Mouse (Mus musculus): Measurements from ENCODE around the gene Miga1.

The Miga1 gene

DNA sequence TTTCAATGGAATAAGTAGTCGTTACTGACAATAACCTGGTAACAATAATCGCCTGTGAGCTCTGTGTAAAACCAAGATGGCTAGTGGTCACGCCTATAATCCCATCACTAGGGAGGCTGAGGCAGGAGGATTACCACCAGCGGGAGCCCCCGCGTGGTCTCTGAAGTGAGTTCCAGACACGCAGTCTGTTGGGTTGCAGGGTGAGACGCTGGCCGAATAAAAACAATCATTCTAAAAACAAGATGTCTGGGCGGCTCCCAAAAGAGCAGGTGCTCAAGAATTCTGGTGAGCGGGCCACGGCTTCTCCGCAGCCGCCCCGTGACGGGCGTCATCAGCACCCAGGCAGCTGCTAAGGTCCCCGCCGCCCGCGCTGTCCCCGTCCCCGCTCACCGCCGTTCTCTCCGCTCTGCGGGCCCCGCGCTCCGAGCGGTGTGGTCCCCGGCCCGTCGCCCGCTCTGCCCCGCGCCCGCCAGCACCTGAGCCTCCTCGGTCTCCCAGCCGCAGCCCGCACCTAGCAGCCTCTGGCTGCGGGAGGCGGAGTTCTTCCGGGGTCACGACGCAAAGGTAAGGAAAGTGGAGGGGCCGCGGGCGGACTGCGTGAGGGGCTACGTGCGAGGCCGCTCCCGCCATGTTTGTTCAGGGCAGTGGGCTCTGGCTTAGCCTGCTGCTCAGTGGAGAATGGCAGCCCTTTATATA is at the start of gene Miga1:
TSS of gene Miga1 (minus strand) at position 546 of the 696 bp plus-strand sequence.
- in situ Hi-C loops (cut with MboI; ENCODE audit: low pct_unique_long_range_greater_than_20kb in 1 of 2, low sequenced_read_pairs in 2 of 2, unreplicated experiment in 1 of 2) = no loop called here

DNA sequence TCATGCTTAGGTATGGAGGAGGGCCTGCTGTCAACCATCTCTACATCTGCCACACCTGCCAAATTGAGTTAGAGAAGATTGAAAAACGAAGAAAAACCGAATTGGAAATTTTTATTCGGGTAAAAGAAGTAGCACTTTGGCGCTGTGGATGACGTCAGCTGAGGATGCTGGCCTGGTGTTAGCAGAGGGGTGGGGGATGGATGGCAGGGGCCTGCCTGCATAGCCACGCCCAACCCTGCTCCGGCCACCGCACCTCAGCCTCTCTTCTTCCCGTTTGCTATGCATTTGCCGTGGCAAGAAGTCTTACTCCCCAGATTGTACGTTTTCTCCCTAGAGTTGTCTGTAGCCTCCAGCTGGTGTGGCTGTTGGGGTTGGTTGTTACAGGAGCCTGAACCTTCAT is 43.9 kb upstream of the Miga1 start:
- in situ Hi-C loops (cut with MboI; ENCODE audit: low pct_unique_long_range_greater_than_20kb in 1 of 2, low sequenced_read_pairs in 2 of 2, unreplicated experiment in 1 of 2) = no loop called here

DNA sequence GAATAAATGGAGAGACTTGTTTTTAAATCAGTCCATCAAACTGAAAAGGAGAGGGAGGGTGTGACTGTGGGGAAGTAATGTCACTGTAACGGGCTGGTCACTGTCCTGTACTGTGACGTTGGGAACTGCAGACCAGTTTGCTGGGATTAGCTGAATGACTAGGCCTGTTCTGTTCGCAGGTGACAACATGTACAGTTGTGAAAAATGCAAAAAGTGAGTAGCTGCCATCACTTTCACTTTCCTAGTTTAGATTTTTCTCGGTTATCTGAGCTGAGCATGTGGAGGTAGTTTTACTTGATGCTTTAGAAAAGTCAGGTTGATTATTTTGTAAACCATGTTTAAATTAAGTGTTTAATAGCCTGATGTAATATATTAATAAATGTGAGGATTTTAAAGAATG is 35.9 kb upstream of the Miga1 start:
- in situ Hi-C loops (cut with MboI; ENCODE audit: low pct_unique_long_range_greater_than_20kb in 1 of 2, low sequenced_read_pairs in 2 of 2, unreplicated experiment in 1 of 2) = no loop called here

DNA sequence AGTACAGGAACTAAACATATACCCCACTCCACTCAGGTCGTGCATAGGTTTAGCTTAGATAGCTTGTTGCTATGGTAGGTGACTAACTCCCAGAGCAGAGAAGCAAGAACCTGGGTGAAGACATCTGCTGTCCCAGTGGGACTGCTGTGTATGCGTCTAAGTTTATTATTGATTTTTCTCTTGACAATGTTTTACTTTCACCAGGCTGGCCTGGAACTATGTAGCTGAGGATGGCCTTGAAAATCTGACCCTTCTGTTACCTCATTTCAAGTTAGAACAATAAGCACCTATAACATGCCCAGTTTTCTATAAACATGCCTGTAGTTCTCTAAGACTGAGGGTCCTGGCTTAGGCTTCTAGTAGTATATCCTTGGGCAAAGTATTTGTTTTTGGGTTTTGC is 24.0 kb upstream of the Miga1 start:
- in situ Hi-C loops (cut with MboI; ENCODE audit: low pct_unique_long_range_greater_than_20kb in 1 of 2, low sequenced_read_pairs in 2 of 2, unreplicated experiment in 1 of 2) = no loop called here

DNA sequence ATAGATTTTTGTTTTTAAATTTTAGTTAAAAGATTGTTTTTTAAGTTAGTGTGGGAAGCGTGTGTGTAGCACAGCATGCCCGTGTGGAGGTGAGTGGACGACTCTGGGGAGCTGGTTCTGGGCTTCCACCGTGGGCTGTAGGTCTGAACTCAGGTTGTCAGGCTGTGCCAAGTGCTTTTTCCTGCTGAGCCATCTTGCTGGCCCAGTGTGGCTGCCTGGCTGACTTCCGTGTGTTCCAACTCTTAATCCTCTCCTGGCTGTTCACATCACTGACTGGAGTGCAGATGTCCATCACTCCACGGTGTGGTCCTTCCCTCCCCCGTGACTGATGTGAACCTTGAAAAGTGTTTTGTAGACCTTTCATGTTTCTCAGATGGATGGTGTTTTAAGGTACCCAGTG is 18.9 kb upstream of the Miga1 start:
- in situ Hi-C loops (cut with MboI; ENCODE audit: low pct_unique_long_range_greater_than_20kb in 1 of 2, low sequenced_read_pairs in 2 of 2, unreplicated experiment in 1 of 2) = no loop called here

DNA sequence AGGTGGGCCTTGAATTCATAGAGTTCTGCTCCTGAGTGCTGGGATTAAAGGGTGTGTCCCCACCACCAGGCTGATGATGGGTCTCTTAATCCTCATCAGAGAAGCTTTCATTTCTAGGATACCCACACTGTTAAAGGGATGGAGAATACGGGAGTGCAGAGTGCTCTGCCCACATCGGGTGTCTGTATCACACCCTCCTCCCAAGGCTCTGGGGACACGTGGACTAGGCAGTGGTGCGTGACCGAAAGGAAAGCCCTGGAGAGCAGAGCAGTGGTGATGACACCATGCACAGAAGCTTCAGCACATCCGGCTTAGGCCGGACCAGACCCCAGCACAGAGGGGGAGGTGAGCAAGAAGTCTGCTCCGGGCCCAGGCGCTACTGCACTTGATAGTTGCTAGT is 16.5 kb upstream of the Miga1 start:
- in situ Hi-C loops (cut with MboI; ENCODE audit: low pct_unique_long_range_greater_than_20kb in 1 of 2, low sequenced_read_pairs in 2 of 2, unreplicated experiment in 1 of 2) = no loop called here

DNA sequence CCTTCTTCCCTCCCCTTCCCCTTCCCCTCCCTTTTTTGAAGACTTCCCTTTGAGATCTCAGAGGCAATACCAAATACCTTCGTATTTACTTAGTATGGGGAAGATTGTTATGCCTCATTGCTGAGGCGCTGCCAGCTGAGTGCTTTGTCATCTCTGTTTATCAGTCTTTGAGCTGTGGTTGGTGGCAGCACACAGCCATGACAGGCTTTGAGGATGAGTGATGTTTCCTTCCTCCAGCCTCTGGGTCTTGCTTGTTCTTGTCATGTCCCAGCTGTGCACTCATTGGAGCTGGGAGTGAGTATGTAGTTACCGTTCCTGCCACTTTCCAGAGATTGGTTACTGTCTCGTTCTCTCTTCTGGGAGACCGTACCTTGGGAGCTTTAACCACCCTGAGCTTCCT is 15.2 kb upstream of the Miga1 start:
- in situ Hi-C loops (cut with MboI; ENCODE audit: low pct_unique_long_range_greater_than_20kb in 1 of 2, low sequenced_read_pairs in 2 of 2, unreplicated experiment in 1 of 2) = no loop called here

DNA sequence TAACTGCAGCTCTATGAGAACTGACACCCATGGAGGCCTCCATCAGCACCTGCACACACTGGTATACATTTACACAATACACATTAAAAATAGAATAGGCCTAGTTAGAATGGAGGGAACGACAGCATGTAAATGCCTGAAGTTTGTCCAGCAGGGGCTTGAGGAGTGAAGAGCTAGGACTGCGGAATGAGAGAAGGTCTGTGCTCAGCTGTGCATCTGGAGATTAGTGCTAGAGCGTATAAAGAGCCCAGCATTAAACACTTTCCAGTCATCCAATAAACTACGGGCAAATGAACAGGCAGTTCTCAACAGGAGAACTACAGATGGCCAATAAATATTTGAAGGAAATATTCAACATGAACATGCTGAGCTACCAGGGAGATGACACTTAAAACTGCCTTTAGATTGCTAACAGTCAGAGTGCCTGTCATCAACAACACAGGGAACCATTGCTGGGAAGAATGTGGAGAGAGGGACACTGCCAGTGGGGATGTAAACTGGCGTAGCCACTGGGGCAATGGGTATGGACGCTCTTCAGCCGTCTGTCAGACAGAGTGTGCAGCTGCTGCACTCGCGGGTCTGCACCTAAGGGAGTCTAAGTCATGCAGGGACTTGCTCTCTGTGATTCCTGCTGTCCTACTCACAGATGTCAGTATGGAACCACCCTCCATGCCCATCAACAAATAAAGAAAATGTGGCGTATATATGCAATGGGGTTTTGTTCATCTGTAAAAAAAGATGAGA is 13.4 kb upstream of the Miga1 start:
- in situ Hi-C loops (cut with MboI; ENCODE audit: low pct_unique_long_range_greater_than_20kb in 1 of 2, low sequenced_read_pairs in 2 of 2, unreplicated experiment in 1 of 2) = no loop called here

DNA sequence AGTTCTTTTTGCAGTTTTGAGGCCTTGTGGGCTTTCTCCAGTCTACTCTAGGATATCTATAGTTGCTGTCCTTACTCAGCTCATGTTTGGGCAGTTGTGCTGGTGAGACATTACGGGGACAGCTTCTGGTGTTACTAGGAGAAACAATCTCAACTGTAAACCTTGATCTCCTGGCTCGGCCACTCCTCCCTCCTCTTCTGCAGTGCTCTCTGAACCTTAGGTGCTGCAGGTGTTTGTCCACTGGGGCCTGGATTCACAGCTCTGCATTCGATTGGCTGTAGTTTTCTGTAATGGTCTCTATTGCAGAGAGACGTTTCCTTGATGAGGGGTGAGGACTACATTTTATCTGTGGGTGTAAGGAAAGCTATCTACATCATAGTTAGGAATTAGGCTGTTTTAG is 12.1 kb upstream of the Miga1 start:
- in situ Hi-C loops (cut with MboI; ENCODE audit: low pct_unique_long_range_greater_than_20kb in 1 of 2, low sequenced_read_pairs in 2 of 2, unreplicated experiment in 1 of 2) = no loop called here

DNA sequence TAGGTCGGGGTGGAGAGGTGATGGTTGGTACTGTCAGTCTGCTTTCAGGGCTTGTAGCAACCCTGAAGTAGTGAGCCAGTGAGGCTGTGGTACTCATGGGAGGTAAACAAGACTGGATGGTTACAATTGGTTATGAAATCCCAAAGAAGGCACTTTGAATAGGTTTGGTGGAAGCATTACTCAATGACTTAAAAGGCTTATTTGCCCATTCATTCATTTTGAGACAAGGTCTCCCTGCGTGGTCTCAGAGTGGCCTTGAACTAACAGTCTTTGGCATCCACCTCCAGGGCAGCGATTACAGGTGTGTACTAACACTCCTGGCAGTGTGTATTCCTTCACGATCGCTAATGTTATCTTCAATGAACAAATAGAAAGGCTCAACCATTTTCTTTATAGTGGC is 10.8 kb upstream of the Miga1 start:
- in situ Hi-C loops (cut with MboI; ENCODE audit: low pct_unique_long_range_greater_than_20kb in 1 of 2, low sequenced_read_pairs in 2 of 2, unreplicated experiment in 1 of 2) = no loop called here

DNA sequence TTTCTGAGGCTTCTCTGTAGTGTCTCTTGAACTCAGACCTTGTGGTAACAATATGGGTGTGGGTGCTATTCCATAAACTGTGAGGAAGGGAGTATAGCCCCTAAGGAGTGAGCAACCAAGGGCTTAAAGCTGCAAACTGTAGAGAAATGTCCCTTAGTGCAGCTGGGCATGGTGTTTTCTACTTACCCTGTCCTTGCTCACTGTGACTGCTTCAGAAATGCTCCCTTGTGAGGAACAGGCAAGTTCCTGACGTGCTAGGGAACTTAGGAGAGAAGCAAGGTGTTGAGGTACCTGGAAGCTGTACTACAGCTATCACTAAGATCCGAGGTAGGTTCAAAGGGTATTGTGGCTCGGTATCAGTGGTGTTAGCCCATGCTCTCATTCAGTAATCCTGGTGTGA is 10.2 kb upstream of the Miga1 start:
- in situ Hi-C loops (cut with MboI; ENCODE audit: low pct_unique_long_range_greater_than_20kb in 1 of 2, low sequenced_read_pairs in 2 of 2, unreplicated experiment in 1 of 2) = no loop called here

DNA sequence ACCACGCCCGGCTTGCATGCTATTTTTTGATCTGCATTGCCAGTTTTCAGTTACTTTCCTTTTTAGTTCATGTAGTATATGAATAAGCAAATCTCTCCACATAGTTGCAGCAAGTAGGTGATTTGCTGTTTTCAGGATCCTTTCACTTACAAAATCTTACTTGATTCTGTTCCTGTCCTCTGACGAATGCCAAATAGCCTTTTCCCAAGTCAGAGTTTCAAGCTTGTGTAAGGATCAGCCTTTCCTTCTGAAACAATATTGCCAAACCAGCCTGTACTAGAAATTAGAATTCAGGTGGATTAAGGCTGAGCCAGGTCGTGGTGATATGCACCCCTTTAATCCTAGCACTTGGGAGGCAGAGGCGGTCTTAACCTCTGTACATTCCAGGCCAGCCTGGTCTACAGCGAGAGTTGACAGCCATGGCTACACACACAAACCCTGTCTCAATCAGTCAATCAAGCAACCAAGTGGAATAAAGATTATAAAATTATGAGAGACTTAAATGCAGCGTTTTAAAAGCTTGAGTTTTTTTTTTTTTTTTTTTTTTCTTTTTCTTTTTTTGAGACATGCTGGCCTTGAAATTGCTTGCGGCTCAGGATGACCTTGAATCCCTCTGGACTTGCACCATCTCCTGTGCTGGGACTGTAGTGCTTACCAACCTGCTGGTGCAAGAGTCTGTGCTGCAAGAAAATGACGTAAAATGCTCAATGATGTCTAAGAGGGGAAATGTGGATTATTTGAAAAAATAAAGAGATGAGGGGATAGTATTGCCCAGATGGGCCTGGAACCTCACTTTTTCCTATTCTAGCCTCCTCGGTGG is 8.0 kb upstream of the Miga1 start:
- in situ Hi-C loops (cut with MboI; ENCODE audit: low pct_unique_long_range_greater_than_20kb in 1 of 2, low sequenced_read_pairs in 2 of 2, unreplicated experiment in 1 of 2) = no loop called here

DNA sequence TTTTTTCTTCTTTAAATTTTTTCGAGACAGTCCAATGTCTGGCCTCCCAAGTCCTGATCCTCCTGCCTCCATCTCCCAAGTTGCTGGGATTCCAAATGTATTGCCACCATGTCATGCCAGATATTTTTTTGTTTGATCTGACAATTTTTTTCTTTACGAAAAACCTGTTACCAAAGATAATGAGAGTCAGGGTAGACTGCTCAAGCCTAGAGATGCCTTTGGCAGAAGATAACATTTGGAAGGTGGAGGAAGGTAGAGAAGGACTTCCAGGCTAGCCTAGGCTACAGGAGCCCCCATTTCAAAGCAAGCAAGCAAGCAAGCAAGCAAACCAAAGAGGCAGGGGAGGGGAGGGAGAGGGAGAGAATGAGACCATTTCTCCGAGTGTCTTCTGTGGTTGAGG is 7.0 kb upstream of the Miga1 start:
- in situ Hi-C loops (cut with MboI; ENCODE audit: low pct_unique_long_range_greater_than_20kb in 1 of 2, low sequenced_read_pairs in 2 of 2, unreplicated experiment in 1 of 2) = no loop called here

DNA sequence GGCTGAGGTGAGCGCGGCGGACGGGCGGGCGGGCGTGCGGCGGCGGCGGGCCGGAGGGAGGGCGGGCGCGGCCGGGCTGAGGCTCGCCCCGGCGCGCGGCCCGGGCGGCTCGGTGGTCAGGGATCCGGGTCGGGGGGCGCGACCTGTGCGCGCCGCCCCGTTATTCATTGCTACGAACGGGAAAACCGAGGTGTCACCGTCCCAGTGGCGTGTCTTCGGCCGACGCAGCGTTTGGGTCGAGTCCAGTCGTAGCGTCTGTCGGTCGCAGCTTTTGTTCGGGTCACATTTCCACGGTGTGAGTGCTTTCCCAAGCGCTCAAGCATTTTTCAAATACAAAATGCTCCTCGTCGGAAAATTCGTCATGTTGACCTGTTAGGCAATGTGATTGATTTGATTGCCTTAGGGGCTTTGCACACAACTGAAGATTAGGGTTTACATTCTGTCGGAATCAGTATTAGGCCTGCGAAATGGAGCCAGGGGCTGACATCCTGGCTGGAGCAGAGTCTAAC is 6.5 kb upstream of the Miga1 start:
- in situ Hi-C loops (cut with MboI; ENCODE audit: low pct_unique_long_range_greater_than_20kb in 1 of 2, low sequenced_read_pairs in 2 of 2, unreplicated experiment in 1 of 2) = no loop called here

DNA sequence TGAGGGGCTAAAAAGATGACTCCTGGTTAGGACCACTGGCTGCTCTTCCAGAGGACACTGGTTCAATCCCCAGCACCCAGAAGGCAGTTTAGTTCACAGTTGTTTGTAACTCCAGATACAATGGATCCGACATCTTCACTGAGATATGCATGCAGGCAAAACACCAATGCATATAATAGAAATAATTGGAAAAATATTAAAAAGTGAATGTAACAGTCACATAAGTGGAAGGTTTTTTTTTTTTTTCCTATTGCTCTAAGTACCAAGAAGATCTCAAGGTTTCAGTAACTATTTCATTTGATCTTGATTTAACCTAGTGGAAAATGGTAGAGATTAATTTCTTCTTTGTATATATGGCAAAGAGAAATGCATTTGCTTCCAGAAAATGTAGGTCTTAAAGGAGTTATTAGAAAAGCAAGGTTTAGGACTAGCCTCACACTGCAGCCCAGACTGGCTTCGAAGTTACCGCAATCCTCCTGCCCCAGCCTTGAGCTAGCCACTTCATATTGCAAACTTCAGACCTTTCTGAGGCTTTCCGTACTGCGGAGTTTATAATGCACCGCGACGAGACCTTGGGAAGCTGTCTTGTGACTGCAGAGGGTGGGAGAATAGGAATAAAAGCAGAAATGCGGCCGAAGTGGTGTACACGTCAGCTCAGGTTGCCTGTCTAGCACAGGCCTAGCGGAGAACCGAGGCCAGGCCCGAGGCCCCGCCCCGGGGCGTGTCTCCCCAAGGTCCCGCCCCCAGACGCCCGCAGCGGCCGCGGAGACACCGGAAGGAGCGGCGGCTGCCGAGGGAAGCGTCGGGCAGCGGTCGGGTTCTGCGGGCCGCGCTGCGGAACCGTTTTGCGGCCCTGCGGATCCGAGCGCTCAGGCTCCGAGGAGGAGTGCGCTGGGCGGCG is 5.8 kb upstream of the Miga1 start, which contains the start of gene Usp33:
TSS of gene Usp33 (plus strand) at position 747 of the 901 bp plus-strand sequence.
- in situ Hi-C loops (cut with MboI; ENCODE audit: low pct_unique_long_range_greater_than_20kb in 1 of 2, low sequenced_read_pairs in 2 of 2, unreplicated experiment in 1 of 2) = no loop called here

DNA sequence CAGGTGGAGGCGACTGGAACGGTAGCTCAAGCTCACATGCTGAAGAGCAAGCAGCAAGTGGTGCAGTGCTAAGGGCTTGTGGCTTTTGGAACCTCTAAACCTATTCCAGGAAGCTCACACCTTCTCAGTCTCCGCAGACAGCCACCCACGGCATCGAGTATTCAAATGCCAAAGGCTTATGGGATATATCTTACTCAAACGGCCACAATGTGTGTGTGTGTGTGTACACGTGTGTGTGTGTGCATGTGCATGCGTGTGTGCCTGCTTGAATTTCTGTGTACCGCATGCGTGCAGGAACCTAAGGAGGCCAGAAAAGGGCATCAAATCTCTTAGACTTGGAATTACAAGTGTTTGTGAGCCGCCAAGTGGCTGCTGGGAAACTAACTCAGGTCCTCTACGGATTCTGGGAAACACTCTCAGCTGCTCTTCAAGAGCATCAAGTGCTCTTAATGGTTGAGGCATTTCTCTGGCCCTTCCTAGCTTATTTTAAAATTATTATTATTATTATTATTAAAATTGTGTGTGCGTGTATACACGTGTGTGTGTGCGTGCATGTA is 2.8 kb upstream of the Miga1 start:
- in situ Hi-C loops (cut with MboI; ENCODE audit: low pct_unique_long_range_greater_than_20kb in 1 of 2, low sequenced_read_pairs in 2 of 2, unreplicated experiment in 1 of 2) = no loop called here

DNA sequence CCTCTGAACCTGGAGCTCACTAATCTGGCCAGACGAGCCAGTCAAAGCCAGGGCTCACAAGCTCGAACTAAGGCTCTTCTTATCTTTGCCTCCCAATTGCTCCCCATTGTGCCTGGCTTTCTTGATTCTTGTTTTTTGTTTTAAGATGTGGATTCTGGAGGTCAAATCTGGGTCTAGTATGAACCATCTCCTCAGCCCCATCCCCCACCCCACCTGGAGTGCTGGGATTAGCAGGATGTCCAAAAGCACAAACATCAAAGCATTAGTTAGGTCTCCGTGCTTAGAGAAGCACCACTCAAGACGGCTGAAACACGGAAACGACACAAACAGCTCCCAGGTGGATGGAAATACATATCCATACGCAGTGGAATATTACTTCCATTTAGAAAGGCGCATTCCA is 4.1 kb downstream of the Miga1 start:
- in situ Hi-C loops (cut with MboI; ENCODE audit: low pct_unique_long_range_greater_than_20kb in 1 of 2, low sequenced_read_pairs in 2 of 2, unreplicated experiment in 1 of 2) = no loop called here

DNA sequence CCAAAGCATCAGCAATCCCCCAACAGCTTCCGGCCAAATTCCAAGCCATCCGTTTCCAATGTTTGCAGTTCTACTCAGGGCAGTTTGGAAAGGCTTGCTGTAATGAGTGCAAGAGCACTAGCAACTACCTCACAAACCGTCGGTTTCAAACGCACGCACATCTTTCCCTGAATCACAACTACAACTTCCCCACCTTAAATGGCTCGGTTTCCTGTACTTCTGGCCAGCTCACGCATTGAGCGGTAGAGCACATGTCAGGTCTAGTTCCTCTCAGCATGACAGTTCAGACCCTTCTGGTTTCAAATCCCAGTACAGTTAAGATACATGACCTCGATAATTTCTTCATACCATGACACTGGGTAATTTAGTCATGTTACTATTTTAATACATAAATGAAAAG is 6.6 kb downstream of the Miga1 start:
- in situ Hi-C loops (cut with MboI; ENCODE audit: low pct_unique_long_range_greater_than_20kb in 1 of 2, low sequenced_read_pairs in 2 of 2, unreplicated experiment in 1 of 2) = no loop called here

Data from mouse embryonic stem cell (cell line).